Mouse (Mus musculus) kidney, postnatal 25 days (tissue): ENCODE results near the gene Fyn.

ENCODE experiments used
- DNase-seq, 2 experiments: peaks; one replicate each; pipeline ENCODE4 v3.0.0; 2021; ENCODE audit warnings: mixed read lengths in 2 of 2

The Fyn gene

GRCm38 (mm10) chr10:39516541-39517133, 148.0 kb downstream of the Fyn start:
- DNase-seq: no peak

GRCm38 (mm10) chr10:39517375-39517774, 148.7 kb downstream of the Fyn start:
- DNase-seq: no peak

GRCm38 (mm10) chr10:39518232-39518631, 149.6 kb downstream of the Fyn start:
- DNase-seq: no peak

GRCm38 (mm10) chr10:39518859-39519258, 150.2 kb downstream of the Fyn start:
- no peak for DNase-seq

- DNase-seq: peak; percentile 64 to 66
Measured at GRCm38 (mm10) chr10:39520123-39520989, 151.7 kb downstream of the Fyn start.

GRCm38 (mm10) chr10:39521327-39521726, 152.7 kb downstream of the Fyn start:
- DNase-seq: no peak

GRCm38 (mm10) chr10:39521861-39522391, 153.3 kb downstream of the Fyn start:
- DNase-seq: no peak

GRCm38 (mm10) chr10:39522857-39523614, 154.4 kb downstream of the Fyn start:
- no peak for DNase-seq

- no peak for DNase-seq
Measured at GRCm38 (mm10) chr10:39524355-39524754, 155.7 kb downstream of the Fyn start.

GRCm38 (mm10) chr10:39525431-39525830, 156.8 kb downstream of the Fyn start:
- no peak for DNase-seq

- no peak for DNase-seq
Measured at GRCm38 (mm10) chr10:39527113-39527512, 158.5 kb downstream of the Fyn start.

GRCm38 (mm10) chr10:39529179-39529578, 160.5 kb downstream of the Fyn start:
- DNase-seq: no peak

- DNase-seq: peak; percentile 36 to 58
Measured at GRCm38 (mm10) chr10:39532008-39532740, 163.5 kb downstream of the Fyn start.

GRCm38 (mm10) chr10:39532823-39533222, 164.2 kb downstream of the Fyn start:
- DNase-seq: no peak

GRCm38 (mm10) chr10:39534324-39535026, 165.8 kb downstream of the Fyn start:
- peak; percentile 71 to 89 for DNase-seq

- peak; percentile 59 to 72 for DNase-seq
Measured at GRCm38 (mm10) chr10:39535347-39535746, 166.7 kb downstream of the Fyn start.

- DNase-seq: peak; percentile 38 to 84
Measured at GRCm38 (mm10) chr10:39536258-39536657, 167.6 kb downstream of the Fyn start.

- no peak for DNase-seq
Measured at GRCm38 (mm10) chr10:39540012-39540647, 171.5 kb downstream of the Fyn start.

- DNase-seq: peak; percentile 54 to 69
Measured at GRCm38 (mm10) chr10:39540995-39541394, 172.3 kb downstream of the Fyn start.

- peak in 1 of 2 experiments; percentile 47 for DNase-seq
Measured at GRCm38 (mm10) chr10:39541451-39541874, 172.8 kb downstream of the Fyn start.

GRCm38 (mm10) chr10:39541951-39542521, 173.4 kb downstream of the Fyn start:
- peak in 1 of 2 experiments; percentile 42 for DNase-seq
